Mouse (Mus musculus) midbrain, embryonic 16.5 days (tissue): ENCODE measurements around the gene Atf1. TPM values are rescaled to one million over a fixed set of nuclear protein-coding genes. Genes with fewer than 3 reads are reported as not detected.

Experiments used
- ATAC-seq: fragments of 200-750 bp; cut with Nextera tagmentation; 2 replicates; pipeline ENCODE4 v1.8.0; 2017; ENCODE audit warnings: moderate TSS enrichment
- H3K27ac ChIP-seq: fragments of 300-500 bp; sonication (generic); 2 replicates; pipeline ENCODE4 v1.5.1; 2014; ENCODE audit warnings: mild to moderate bottlenecking, low read length, mixed read lengths
- H3K27me3 ChIP-seq: fragments of 300-500 bp; sonication (generic); 2 replicates; pipeline ENCODE4 v1.6.1; 2014; ENCODE audit warnings: low read depth, low read length, mixed read lengths; ENCODE audit not compliant: control insufficient read depth, insufficient read depth
- H3K36me3 ChIP-seq: fragments of 300-500 bp; sonication (generic); 2 replicates; pipeline ENCODE4 v1.6.1; 2014; ENCODE audit warnings: mild to moderate bottlenecking, low read length, moderate library complexity, mixed read lengths; ENCODE audit not compliant: control insufficient read depth, insufficient read depth
- H3K4me1 ChIP-seq: fragments of 300-500 bp; sonication (generic); 2 replicates; pipeline ENCODE4 v1.6.1; 2014; ENCODE audit warnings: mild to moderate bottlenecking, low read length, mixed read lengths; ENCODE audit not compliant: control insufficient read depth, insufficient read depth
- H3K4me2 ChIP-seq: fragments of 300-500 bp; sonication (generic); 2 replicates; pipeline ENCODE4 v1.6.1; 2014; ENCODE audit warnings: mild to moderate bottlenecking, low read length, mixed read lengths
- H3K4me3 ChIP-seq: fragments of 300-500 bp; sonication (generic); 2 replicates; pipeline ENCODE4 v1.5.1; 2014; ENCODE audit warnings: low read depth, mild to moderate bottlenecking, low read length, moderate library complexity, mixed read lengths
- H3K9ac ChIP-seq: fragments of 300-500 bp; sonication (generic); 2 replicates; pipeline ENCODE4 v1.6.1; 2014; ENCODE audit warnings: low read depth, low read length, mixed read lengths
- H3K9me3 ChIP-seq: fragments of 300-500 bp; sonication (generic); replicated peaks from 2 replicates; pipeline ENCODE4 v1.6.1; 2014; ENCODE audit warnings: mild to moderate bottlenecking, low read length, mixed read lengths; ENCODE audit not compliant: control insufficient read depth, poor library complexity, severe bottlenecking
- WGBS: fragments of 180-500 bp; shearing (Covaris S2); extraction: QIAGEN DNeasy Blood & Tissue Kit; methylation state at CpG from one replicate; pipeline ENCODE4 v1.1.7; 2014; 5-methylcytosine and 5-hydroxymethylcytosine counted together
- polyA plus RNA-seq: library from polyadenylated mRNA; unstranded; fragments of >200 nt; fragmentation: Nextera tagmentation; extraction: Ambion mirVana; gene quantifications from 2 replicates; pipeline ENCODE4 v1.2.1, GENCODE M21; 2015

Atf1 gene
- polyA plus RNA-seq, 1 experiment from 2014 or later: 11.4 TPM

DNA sequence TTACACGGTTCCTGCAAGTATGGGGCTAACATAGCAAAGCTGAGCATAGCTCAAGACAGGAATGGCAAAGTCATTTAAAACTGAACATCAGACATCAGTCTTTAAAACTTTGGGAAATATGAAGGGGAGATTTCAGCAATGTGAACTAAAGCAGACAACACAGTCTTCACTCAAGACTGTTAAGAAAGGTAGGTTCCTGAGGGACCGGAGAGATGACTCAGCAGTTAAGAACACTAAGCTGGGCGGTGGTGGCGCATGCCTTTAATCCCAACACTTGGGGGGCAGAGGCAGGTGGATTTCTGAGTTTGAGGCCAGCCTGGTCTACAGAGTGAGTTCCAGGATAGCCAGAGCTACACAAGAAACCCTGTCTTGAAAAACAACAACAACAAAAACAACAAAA is 48.8 kb downstream of the Atf1 start:
- Histone ChIP-seq H3K9ac (no peak overlapping the region), H3K27me3 (no peaks in the 10 kb centered on the region), H3K9me3 (0 out of 2 replicates have a peak, but pooled peaks cover 2% of the 10 kb centered on the region), H3K4me3 (no peak overlapping the region), H3K36me3 (no peaks in the 10 kb centered on the region), H3K4me2 (no peak overlapping the region), H3K4me1 (no peaks in the 10 kb centered on the region), H3K27ac (no peak overlapping the region)
- 95% methylated on average over 4 of the region's 4 CpGs for WGBS
- no peak for ATAC-seq

DNA sequence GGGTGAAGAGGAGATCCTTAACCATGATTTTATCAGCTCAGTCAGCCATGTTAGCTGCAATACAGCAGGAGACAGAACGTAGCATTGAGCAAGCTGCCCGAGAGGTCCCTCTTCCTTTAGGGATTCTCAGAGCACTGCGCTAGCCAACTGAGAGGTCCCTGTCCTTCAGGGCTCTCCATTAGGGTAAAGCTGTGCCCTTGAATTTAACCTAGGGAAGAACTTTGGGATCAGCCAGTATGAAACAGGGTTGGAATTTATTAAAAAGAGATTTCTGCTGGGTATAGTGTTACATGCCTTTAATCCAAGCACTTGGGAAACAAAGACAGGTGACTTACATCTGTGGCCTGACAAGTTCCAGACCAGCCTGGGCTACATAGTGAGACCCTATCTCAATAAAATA is 50.0 kb downstream of the Atf1 start:
- Histone ChIP-seq H3K9me3 (0 out of 2 replicates have a peak, but pooled peaks cover 2% of the 10 kb centered on the region), H3K27ac (no peak overlapping the region), H3K27me3 (no peaks in the 10 kb centered on the region), H3K4me2 (no peak overlapping the region), H3K36me3 (no peaks in the 10 kb centered on the region), H3K4me1 (no peaks in the 10 kb centered on the region), H3K4me3 (no peak overlapping the region), H3K9ac (no peak overlapping the region)
- WGBS: 97% methylated on average over 3 of the region's 3 CpGs
- ATAC-seq: no peak

DNA sequence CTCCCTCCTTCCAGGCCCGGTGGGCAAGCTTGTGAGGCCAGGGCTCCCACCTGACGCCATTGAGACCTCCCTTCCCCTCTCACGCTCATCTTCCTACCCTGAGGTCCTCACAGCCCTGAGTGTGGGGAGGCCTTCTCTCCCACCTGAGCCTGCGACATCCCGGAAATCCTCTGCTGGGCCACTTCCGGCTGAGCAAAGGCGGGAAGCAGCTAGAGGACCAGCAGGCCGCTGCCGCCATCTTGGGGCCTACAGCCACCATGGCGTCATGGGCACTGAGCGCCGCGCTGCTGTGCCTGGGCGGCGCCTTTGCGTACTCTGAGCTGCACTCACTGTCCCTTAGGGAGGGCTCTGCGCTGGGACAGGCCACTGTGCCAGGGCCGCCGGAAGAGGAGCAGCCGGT is 53.0 kb downstream of the Atf1 start, which contains the start of gene Tmprss12:
Tmprss12 (plus strand) TSS at position 212 of the 400 bp plus-strand sequence.
- H3K27me3 ChIP-seq: no peaks in the 10 kb centered on the region
- no peak within 1 kb of the TSS for H3K4me3 ChIP-seq
- H3K27ac ChIP-seq: no peak within 1 kb of the TSS
- H3K36me3 ChIP-seq: no peaks in the 10 kb centered on the region
- H3K9ac ChIP-seq: no peak within 1 kb of the TSS
- WGBS: 97% methylated on average over 20 of the region's 20 CpGs
- no peaks in the 10 kb centered on the region for H3K9me3 ChIP-seq
- no peak within 1 kb of the TSS for H3K4me2 ChIP-seq
- H3K4me1 ChIP-seq: no peaks in the 10 kb centered on the region
- no peak for ATAC-seq

GRCm38 (mm10) chr15:100288980-100289379 is 61.4 kb downstream of the Atf1 start:
- Histone ChIP-seq H3K4me2 (no peak overlapping the region), H3K36me3 (no peaks in the 10 kb centered on the region), H3K9ac (no peak overlapping the region), H3K27me3 (no peaks in the 10 kb centered on the region), H3K4me1 (no peaks in the 10 kb centered on the region), H3K27ac (no peak overlapping the region), H3K4me3 (no peak overlapping the region), H3K9me3 (no peaks in the 10 kb centered on the region)
- WGBS: 91% methylated on average over 6 of the region's 6 CpGs
- ATAC-seq: no peak

- H3K9ac ChIP-seq: no peak overlapping the region
- no peak overlapping the region for H3K4me2 ChIP-seq
- WGBS: 80% methylated on average over 5 of the region's 5 CpGs
- no peaks in the 10 kb centered on the region for H3K36me3 ChIP-seq
- no peak overlapping the region for H3K27ac ChIP-seq
- no peaks in the 10 kb centered on the region for H3K4me1 ChIP-seq
- no peaks in the 10 kb centered on the region for H3K9me3 ChIP-seq
- ATAC-seq: no peak
- H3K27me3 ChIP-seq: no peaks in the 10 kb centered on the region
- no peak overlapping the region for H3K4me3 ChIP-seq
Measured at GRCm38 (mm10) chr15:100290858-100291257, 63.2 kb downstream of the Atf1 start.

GRCm38 (mm10) chr15:100292326-100292725 is 64.7 kb downstream of the Atf1 start:
- Histone ChIP-seq H3K4me1 (no peaks in the 10 kb centered on the region), H3K27me3 (no peaks in the 10 kb centered on the region), H3K4me3 (no peak overlapping the region), H3K36me3 (no peaks in the 10 kb centered on the region), H3K4me2 (no peak overlapping the region), H3K27ac (no peak overlapping the region), H3K9me3 (no peaks in the 10 kb centered on the region), H3K9ac (no peak overlapping the region)
- no peak for ATAC-seq
- WGBS: 80% methylated on average over 7 of the region's 7 CpGs

- no peak for ATAC-seq
- H3K4me1 ChIP-seq: no peaks in the 10 kb centered on the region
- H3K27me3 ChIP-seq: no peaks in the 10 kb centered on the region
- no peak overlapping the region for H3K27ac ChIP-seq
- no peaks in the 10 kb centered on the region for H3K36me3 ChIP-seq
- no peaks in the 10 kb centered on the region for H3K9me3 ChIP-seq
- no peak overlapping the region for H3K9ac ChIP-seq
- WGBS: 93% methylated on average over 5 of the region's 5 CpGs
- H3K4me3 ChIP-seq: no peak overlapping the region
- no peak overlapping the region for H3K4me2 ChIP-seq
Measured at GRCm38 (mm10) chr15:100297856-100298255, 70.2 kb downstream of the Atf1 start.

- H3K4me3 ChIP-seq: no peak overlapping the region
- no peaks in the 10 kb centered on the region for H3K27me3 ChIP-seq
- no peak overlapping the region for H3K4me2 ChIP-seq
- H3K27ac ChIP-seq: no peak overlapping the region
- peaks cover 4% of the 10 kb centered on the region for H3K4me1 ChIP-seq
- no peaks in the 10 kb centered on the region for H3K36me3 ChIP-seq
- H3K9me3 ChIP-seq: no peaks in the 10 kb centered on the region
- WGBS: 84% methylated on average over 6 of the region's 6 CpGs
- ATAC-seq: no peak
- H3K9ac ChIP-seq: no peak overlapping the region
Measured at GRCm38 (mm10) chr15:100300499-100300898, 72.9 kb downstream of the Atf1 start.

GRCm38 (mm10) chr15:100301556-100301955 is 73.9 kb downstream of the Atf1 start:
- Histone ChIP-seq H3K4me2 (no peak overlapping the region), H3K9ac (no peak overlapping the region), H3K9me3 (no peaks in the 10 kb centered on the region), H3K4me3 (no peak overlapping the region), H3K27me3 (no peaks in the 10 kb centered on the region), H3K27ac (no peak overlapping the region), H3K36me3 (no peaks in the 10 kb centered on the region), H3K4me1 (peaks cover 8% of the 10 kb centered on the region)
- ATAC-seq: no peak
- 64% methylated on average over 15 of the region's 15 CpGs for WGBS
